Mouse (Mus musculus): ENCODE measurements around the gene Nalcn.

- no peak for TF ChIP-seq POLR2A (IDR thresholded peaks at IDR 0.05; ENCODE audit: insufficient read depth, low read depth, low read length)
- peak; percentile 51 for TF ChIP-seq CTCF (IDR thresholded peaks at IDR 0.05)
Observed at GRCm38 (mm10) chr14:123272121-123272520, 354.8 kb downstream of the Nalcn start.
